Mouse (Mus musculus): ENCODE measurements around the gene Syf2. TPM values are rescaled to one million over a fixed set of nuclear protein-coding genes. Genes with fewer than 3 reads are reported as not detected.
A peak's percentile ranks its signal among the peaks of the same experiment; 100 is the strongest.

Gene Syf2
- polyA plus RNA-seq, 1 experiment from 2014 or later, result 65.5 TPM

DNA sequence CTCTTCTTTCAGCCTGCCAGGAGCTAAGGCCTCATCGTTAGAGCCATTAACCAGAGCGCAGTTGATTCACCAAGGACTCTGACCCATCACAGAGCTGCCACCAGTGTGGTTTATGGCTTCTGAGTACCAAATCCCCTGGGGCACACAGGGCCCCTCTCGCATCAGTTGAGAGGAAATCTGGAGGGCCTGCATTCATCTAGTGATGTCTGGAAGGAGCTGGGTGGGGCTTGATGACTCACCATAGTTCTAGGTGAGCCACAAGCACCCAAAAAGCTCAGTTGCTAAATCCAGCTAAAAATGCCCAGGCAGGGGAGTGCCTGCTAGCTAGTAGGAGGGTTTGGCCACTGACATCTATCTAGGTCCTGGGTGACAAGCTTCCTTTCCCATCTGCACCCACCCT lies 25.1 kb downstream of the Syf2 start:
- H3K27ac ChIP-seq, result no peak overlapping the region
- no peak overlapping the region for H3K4me2 ChIP-seq
- H3K4me3 ChIP-seq, result no peak overlapping the region
- H3K9me3 ChIP-seq, result no peaks in the 10 kb centered on the region
- 73% methylated on average over 3 of the region's 3 CpGs for WGBS
- peaks cover 27% of the 10 kb centered on the region for H3K27me3 ChIP-seq
- peaks cover 10% of the 10 kb centered on the region for H3K4me1 ChIP-seq (replicated peaks)
- ATAC-seq (ENCODE audit: low FRiP score), result no peak
- no peaks in the 10 kb centered on the region for H3K36me3 ChIP-seq
- no peak overlapping the region for H3K9ac ChIP-seq

DNA sequence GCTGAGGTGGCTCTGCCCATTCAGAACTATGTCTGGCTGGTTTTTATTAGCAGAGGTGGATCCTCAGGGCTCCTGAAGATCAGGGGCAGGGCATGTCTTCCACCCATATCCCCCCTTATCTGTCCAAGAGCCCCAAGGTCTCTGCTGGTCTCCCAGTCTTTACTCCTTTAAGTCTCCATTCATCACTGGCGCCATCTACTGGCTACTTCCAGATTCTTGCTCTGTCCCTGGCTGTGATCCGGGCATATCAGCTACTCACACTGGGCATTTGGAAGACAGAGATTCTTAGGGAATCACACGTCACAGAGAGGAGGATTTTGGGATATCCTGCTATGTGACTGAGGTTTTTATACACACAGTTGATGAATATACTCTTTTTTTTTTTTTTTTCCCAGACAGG lies 25.6 kb downstream of the Syf2 start:
- no peaks in the 10 kb centered on the region for H3K36me3 ChIP-seq
- no peak overlapping the region for H3K4me2 ChIP-seq
- 20% methylated on average over 3 of the region's 3 CpGs for WGBS
- H3K27me3 ChIP-seq, result peaks cover 30% of the 10 kb centered on the region
- no peak overlapping the region for H3K4me3 ChIP-seq
- H3K9me3 ChIP-seq, result no peaks in the 10 kb centered on the region
- H3K9ac ChIP-seq, result no peak overlapping the region
- H3K4me1 ChIP-seq (replicated peaks), result peaks cover 10% of the 10 kb centered on the region
- no peak for ATAC-seq (ENCODE audit: low FRiP score)
- H3K27ac ChIP-seq, result no peak overlapping the region

DNA sequence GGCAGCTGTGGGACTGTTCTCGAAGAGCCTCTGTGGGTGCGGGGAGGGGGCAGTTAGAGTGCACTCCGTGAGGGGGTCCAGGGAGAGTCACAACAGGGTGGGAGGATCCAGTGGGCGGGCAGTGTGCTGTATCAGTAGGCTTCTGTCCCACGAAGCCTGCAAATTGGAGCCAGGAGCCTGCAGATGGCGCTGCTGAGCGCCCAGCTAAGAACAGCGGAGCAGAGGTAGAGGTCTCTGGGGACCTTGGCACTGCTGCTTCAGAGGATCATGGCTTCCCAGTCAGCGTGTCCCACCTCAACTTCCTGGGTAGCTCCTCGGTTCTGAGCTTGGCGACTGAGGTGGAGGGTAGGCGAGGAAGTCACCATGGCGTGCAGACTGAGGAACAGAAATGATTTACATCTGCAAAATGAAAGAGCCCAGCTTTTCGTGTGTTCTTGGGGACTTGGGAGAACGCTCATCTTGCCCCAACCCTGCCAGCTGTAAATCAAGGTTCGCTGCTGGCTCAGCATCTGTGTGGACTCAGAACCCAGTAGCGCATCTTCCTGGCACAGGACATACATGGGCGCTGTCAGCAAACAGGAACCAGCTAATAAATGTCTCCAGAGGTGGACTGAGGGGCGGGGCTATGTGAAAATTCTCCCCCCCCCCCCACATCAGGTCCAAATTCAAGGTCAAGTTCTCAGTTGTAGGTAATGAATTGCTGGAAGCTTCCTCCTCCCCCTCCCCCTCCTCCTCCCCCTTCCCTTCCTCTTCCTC lies 32.5 kb downstream of the Syf2 start:
- H3K36me3 ChIP-seq, result no peaks in the 10 kb centered on the region
- H3K4me3 ChIP-seq, result no peak overlapping the region
- 28% methylated on average over 19 of the region's 19 CpGs for WGBS
- ATAC-seq (ENCODE audit: low FRiP score), result no peak
- peaks cover 5% of the 10 kb centered on the region; the same call in 1 of the 2 replicates for H3K4me1 ChIP-seq (replicated peaks)
- H3K27me3 ChIP-seq, result peaks cover 17% of the 10 kb centered on the region
- no peaks in the 10 kb centered on the region for H3K9me3 ChIP-seq
- H3K27ac ChIP-seq, result no peak overlapping the region
- H3K4me2 ChIP-seq, result 0 out of 2 replicates have a peak overlapping the region, but pooled peaks have one; percentile 6
- no peak overlapping the region for H3K9ac ChIP-seq

DNA sequence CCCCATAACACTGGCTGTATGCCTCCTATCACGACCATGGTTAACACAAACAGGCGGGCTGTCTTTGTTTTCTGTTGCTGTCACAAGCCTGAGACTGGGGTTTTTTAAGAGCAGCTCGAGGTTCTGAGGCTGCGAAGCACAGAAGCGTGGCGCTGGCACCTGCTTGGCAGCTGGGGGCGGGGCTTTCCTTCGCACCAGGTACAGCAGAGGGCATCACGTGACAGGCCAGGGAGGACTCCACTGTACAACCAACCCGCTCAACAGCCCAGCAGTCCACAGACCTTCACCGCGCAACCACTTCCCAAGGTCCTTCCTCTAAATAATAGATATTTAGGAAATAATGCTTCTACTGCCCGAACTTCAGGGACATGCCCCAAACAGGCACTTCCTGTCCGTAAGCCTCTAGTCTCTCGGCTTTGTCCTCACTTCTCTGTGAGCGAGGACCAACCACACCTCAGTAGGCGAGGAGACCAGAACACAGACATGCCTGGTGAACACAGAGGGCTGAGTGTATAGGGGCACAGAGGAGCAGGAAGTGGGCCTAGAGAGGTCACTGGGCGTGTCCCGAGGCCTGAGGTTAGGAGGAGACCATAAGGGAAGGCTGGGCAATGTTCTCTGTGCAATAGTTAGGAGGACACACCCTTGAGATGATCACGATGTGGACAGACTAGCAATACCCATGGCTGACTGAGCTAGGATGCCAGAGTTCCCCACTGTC lies 37.3 kb downstream of the Syf2 start:
- no peaks in the 10 kb centered on the region for H3K9me3 ChIP-seq
- no peak overlapping the region for H3K9ac ChIP-seq
- no peak overlapping the region for H3K4me2 ChIP-seq
- no peak overlapping the region for H3K4me3 ChIP-seq
- no peak for ATAC-seq (ENCODE audit: low FRiP score)
- no peaks in the 10 kb centered on the region for H3K36me3 ChIP-seq
- no peak overlapping the region for H3K27ac ChIP-seq
- H3K27me3 ChIP-seq, result peaks cover 5% of the 10 kb centered on the region; the same call in 1 of the 2 replicates
- 85% methylated on average over 20 of the region's 20 CpGs for WGBS
- H3K4me1 ChIP-seq (replicated peaks), result peaks cover 2% of the 10 kb centered on the region; the same call in 1 of the 2 replicates

DNA sequence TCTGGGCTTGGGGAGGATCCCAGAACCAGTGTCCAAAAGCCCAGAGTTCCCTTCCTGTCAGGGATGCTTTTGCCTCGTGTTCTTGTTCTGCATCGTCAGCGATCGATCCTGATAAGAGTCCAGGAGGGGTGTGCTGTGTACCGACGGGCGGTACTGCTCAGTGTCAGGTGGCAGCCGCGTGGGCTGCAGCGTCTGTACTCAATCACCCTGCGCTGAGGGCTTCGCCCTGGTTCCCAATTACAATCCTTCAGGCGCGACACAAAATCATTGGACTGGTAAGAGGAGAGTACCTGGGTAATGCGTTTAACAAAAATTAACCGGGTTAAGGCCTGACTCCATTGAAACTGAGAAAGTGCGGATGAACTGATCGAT lies 37.9 kb downstream of the Syf2 start:
- Histone ChIP-seq H3K4me2 (no peak overlapping the region), H3K36me3 (no peaks in the 10 kb centered on the region), H3K9ac (no peak overlapping the region), H3K27ac (no peak overlapping the region), H3K4me1 (replicated peaks) (no peaks in the 10 kb centered on the region), H3K4me3 (no peak overlapping the region), H3K27me3 (peaks cover 3% of the 10 kb centered on the region; the same call in 1 of the 2 replicates), H3K9me3 (no peaks in the 10 kb centered on the region)
- 77% methylated on average over 18 of the region's 18 CpGs for WGBS
- no peak for ATAC-seq (ENCODE audit: low FRiP score)

DNA sequence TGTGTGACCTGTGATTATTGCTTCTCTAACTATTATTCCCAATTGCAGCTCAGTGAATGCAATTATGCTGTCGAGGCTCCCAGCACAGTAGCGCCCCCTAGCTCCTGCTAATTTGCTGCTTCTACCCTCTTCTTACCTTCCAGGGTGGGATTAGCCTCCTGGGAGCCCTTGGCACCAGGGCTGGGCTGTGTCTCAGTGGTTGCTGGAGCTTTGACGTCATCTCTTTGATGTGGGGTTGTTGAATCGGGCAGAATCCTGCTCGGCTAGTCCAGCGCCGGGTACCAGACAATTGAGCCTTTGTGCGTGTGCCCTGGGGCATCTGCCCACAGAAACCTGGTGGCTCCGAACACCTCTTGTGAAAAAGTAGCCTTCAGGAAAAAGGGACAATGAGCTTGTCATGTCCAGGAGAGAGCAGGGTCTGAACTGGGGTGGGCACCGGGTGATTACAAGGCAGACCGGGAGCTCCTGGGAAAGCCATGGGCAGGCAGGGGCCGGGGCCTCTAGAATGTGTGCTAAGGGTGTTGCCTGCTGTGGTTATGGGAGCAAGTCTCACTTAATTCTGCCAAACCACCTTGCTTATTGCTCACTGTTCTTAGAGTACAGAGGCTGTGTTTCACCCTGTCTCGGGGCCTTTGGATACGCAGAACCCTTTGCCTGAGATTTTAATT lies 44.7 kb downstream of the Syf2 start:
- Histone ChIP-seq H3K27me3 (peaks cover 3% of the 10 kb centered on the region; the same call in 1 of the 2 replicates), H3K36me3 (no peaks in the 10 kb centered on the region), H3K4me3 (no peak overlapping the region), H3K4me2 (peak overlapping the region; percentile 25), H3K9me3 (no peaks in the 10 kb centered on the region), H3K4me1 (replicated peaks) (0 out of 2 replicates have a peak, but pooled peaks cover 4% of the 10 kb centered on the region), H3K27ac (no peak overlapping the region), H3K9ac (no peak overlapping the region)
- ATAC-seq (ENCODE audit: low FRiP score), result no peak
- WGBS, result 25% methylated on average over 14 of the region's 14 CpGs

DNA sequence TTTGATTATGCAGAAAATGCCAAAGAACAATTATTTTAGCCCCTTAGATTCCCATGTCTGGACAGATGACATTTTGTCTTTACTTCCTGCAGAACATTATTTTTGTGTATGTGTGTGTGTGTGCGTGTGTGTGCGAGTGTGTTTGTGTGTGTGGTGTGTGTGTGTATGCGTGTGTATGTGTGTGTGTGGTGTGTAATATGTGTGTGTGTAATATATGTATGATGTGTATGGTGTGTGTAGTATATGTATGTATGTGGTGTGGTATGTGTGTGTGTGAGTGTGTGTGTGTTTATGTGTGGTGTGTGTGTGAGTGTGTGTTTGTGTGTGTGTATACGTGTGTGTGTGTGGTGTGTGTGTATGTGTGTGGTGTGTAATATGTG lies 45.2 kb downstream of the Syf2 start:
- no peak for ATAC-seq (ENCODE audit: low FRiP score)
- 82% methylated on average over 4 of the region's 4 CpGs for WGBS
- Histone ChIP-seq H3K4me3 (no peak overlapping the region), H3K4me2 (no peak overlapping the region), H3K4me1 (replicated peaks) (0 out of 2 replicates have a peak, but pooled peaks cover 4% of the 10 kb centered on the region), H3K9ac (no peak overlapping the region), H3K36me3 (no peaks in the 10 kb centered on the region), H3K9me3 (no peaks in the 10 kb centered on the region), H3K27ac (no peak overlapping the region), H3K27me3 (peaks cover under 1% of the 10 kb centered on the region; the same call in 1 of the 2 replicates)

DNA sequence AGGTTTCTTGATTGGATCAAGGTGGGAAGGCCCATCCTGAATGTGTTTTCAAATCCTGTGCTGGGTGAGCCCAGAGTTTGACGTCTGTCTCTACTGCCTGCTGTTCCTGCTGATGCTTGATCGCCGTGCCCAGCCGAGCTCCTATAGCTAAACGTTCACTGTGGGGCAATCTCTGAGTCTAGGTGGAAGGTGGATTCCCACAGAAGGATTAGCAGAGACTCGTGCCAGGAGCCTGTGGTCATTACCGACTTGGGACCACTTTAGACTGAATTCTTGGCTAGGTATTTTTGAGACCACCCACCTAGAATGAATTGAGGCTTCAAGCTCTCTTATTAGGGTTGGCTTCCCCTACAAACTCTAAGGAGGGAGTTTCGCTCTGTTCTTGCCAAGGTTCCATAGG lies 48.2 kb downstream of the Syf2 start:
- Histone ChIP-seq H3K27ac (no peak overlapping the region), H3K36me3 (no peaks in the 10 kb centered on the region)
- WGBS, result 80% methylated on average over 8 of the region's 8 CpGs

DNA sequence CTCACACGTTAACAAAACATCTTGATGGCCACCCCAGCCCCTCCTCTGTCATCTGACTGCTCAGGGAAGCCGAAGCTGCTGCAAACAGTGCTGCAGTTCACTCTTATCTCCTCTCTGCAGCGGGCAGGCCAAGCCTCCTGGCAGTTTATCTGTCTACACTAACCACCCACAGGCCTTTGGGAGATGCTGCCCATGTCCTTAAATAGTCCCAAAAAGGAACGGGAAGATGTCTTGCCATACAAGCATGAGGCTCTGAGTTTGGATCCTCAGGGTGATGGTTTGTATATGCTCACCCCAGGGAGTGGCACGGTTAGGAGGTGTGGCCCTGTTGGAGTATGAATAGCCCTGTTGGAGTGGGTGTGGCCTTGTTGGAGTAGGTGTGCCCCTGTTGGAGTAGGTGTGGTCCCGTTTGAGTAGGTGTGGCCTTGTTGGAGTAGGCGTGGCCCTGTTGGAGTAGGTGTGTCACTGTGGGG lies 51.3 kb downstream of the Syf2 start:
- no peaks in the 10 kb centered on the region for H3K27me3 ChIP-seq
- 60% methylated on average over 7 of the region's 7 CpGs for WGBS
- H3K4me3 ChIP-seq, result no peak overlapping the region
- no peaks in the 10 kb centered on the region for H3K9me3 ChIP-seq
- H3K36me3 ChIP-seq, result no peaks in the 10 kb centered on the region
- H3K27ac ChIP-seq, result no peak overlapping the region
- ATAC-seq (ENCODE audit: low FRiP score), result no peak
- H3K9ac ChIP-seq, result no peak overlapping the region
- H3K4me1 ChIP-seq (replicated peaks), result peaks cover 14% of the 10 kb centered on the region; the same call in 1 of the 2 replicates
- H3K4me2 ChIP-seq, result no peak overlapping the region

More for the DNA sequence above, 48.2 kb downstream of the Syf2 start:
- no peaks in the 10 kb centered on the region for H3K9me3 ChIP-seq
- H3K4me3 ChIP-seq, result no peak overlapping the region
- no peak overlapping the region for H3K9ac ChIP-seq
- no peaks in the 10 kb centered on the region for H3K27me3 ChIP-seq
- peaks cover 12% of the 10 kb centered on the region; the same call in 1 of the 2 replicates for H3K4me1 ChIP-seq (replicated peaks)
- H3K4me2 ChIP-seq, result no peak overlapping the region
- no peak for ATAC-seq (ENCODE audit: low FRiP score)

DNA sequence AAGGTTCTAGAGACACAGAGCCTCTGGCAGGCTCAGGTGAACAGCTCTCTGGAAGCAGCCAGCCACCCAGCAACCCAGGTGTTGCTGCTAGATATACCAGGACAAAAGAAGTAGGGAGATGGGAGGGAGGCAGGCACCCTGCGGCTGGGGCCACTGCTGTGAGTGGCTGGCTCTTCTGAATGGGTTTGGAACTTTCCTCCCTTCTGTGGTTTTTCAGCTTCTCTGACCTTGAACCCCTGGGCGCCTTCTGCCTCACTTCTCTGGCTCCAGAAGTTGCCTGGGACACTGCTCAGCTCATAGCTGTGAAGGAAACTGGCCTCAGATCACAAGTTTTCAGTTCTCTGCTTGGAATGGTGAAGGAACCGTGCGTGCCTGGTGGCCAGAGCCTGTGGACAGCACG lies 52.4 kb downstream of the Syf2 start:
- H3K9ac ChIP-seq, result no peak overlapping the region
- 59% methylated on average over 5 of the region's 5 CpGs for WGBS
- no peak overlapping the region for H3K4me2 ChIP-seq
- no peak overlapping the region for H3K27ac ChIP-seq
- H3K36me3 ChIP-seq, result no peaks in the 10 kb centered on the region
- H3K9me3 ChIP-seq, result no peaks in the 10 kb centered on the region
- ATAC-seq (ENCODE audit: low FRiP score), result no peak
- no peak overlapping the region for H3K4me3 ChIP-seq
- H3K27me3 ChIP-seq, result no peaks in the 10 kb centered on the region
- peaks cover 14% of the 10 kb centered on the region; the same call in 1 of the 2 replicates for H3K4me1 ChIP-seq (replicated peaks)

DNA sequence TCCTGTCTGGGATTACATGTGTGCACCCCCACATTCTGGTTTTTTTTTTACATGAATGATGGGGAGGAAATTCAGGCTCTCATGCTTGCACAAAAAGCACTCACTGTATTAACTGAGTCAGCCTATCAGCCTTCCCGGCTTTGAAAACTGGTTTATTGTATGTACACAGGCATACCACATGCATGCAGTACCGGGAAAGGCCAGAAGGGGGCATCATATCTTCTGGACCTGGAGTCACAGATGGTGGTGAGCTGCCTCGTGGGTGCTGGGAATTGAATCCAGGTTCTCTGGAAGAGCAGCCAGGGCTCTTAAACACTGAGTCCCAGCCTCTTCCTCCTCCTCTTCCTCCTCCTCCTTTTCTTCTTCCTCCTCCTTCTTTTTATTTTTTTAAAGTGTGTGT lies 53.9 kb downstream of the Syf2 start:
- Histone ChIP-seq H3K9ac (no peak overlapping the region), H3K4me3 (no peak overlapping the region), H3K9me3 (no peaks in the 10 kb centered on the region), H3K4me1 (replicated peaks) (peaks cover 17% of the 10 kb centered on the region; the same call in 1 of the 2 replicates), H3K36me3 (no peaks in the 10 kb centered on the region), H3K27ac (no peak overlapping the region), H3K4me2 (no peak overlapping the region), H3K27me3 (no peaks in the 10 kb centered on the region)
- no peak for ATAC-seq (ENCODE audit: low FRiP score)
- 70% methylated on average over 3 of the region's 3 CpGs for WGBS

DNA sequence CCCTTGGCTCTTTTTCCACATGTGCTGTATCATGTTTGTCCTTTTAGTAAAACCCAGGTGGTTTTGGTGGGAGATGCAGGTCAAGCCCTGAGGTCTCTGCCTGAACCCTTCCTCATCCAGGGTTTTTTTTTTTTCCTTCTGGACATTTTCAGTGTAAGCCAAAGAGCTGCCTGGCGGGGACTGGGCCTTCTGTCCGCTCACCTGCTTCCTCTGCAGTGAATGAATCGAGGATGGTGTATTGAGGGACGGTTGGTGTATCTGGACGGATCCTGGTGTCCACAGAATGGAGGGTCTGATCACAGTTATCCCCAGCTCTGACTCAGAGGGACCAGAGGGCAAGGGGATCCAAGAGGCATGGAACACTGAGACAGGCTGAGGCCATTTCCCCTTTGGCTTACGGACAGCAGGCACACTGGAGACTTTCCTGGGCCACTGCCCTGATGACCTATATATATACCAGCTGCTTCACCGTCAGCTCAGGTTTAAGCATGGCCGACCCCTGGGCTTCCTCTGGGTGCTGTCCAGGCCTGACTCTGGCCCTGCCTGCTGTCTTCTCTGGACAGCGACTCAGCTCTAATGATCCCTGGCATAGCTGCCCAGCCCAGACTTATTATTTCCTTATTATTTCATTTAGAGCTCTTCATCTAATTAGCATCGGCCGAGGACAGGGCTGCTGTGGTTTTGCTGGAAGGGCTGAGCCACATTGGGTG lies 55.1 kb downstream of the Syf2 start:
- peaks cover 22% of the 10 kb centered on the region for H3K4me1 ChIP-seq (replicated peaks)
- WGBS, result 74% methylated on average over 11 of the region's 11 CpGs

More for the DNA sequence above, 55.1 kb downstream of the Syf2 start:
- Histone ChIP-seq H3K36me3 (no peaks in the 10 kb centered on the region), H3K4me3 (no peak overlapping the region), H3K9me3 (no peaks in the 10 kb centered on the region), H3K9ac (0 out of 2 replicates have a peak overlapping the region, but pooled peaks have one; percentile 13), H3K4me2 (no peak overlapping the region), H3K27me3 (no peaks in the 10 kb centered on the region), H3K27ac (no peak overlapping the region)
- no peak for ATAC-seq (ENCODE audit: low FRiP score)
